ENCODE assay signal across 9 mouse cellular contexts in the genomic region with DNA sequence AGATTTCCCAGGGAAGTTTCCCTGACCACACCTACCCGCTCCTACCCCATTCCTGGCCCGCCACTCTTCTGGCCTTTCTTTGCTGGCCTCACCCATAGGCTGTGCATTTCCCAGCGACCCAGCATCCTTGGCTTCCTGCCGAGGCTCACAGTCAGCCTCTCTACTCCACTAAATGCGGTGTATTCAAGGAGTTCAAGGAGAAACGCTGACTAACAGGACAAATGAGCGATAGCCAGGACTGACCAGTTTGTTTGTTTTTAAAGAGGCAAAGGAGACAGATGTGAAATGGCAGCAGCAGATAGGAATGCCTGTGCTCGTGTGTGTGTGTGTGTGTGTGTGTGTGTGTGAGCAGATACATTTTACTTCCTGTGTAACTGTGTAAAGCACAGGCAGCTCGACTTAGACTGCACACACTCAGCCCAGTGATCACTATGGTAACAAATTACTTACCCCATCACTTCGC. TPM values are rescaled to one million over a fixed set of nuclear protein-coding genes. Genes with fewer than 3 reads are reported as not detected.
DNase-seq lines count a peak whose midpoint lies in the region; ATAC-seq and TF ChIP-seq lines count a peak whose summit lies in the region.
"Had no signal": no experiment of that assay in that cellular context is flagged by ENCODE, and none has a peak within 500 bp of the region (broad histone marks: within the 10 kb centered on the region; RNA-seq: fewer than 3 reads in every experiment).

No protein-coding gene starts in this region.

- intact Hi-C loops in heart, postnatal 14 days (cut with DNase I): no loop called here
- intact Hi-C loops in gastrocnemius, postnatal 36 days (cut with DNase I): no loop called here

- H3K4me1 ChIP-seq in midbrain, embryonic 14.5 days (ENCODE audit: control insufficient read depth, insufficient read depth, low read length): no peaks in the 10 kb centered on the region
- peaks cover 5% of the 10 kb centered on the region; the same call in 1 of the 2 replicates for H3K4me1 ChIP-seq in midbrain, embryonic 10.5 days
- H3K4me1 ChIP-seq in lung, embryonic 14.5 days (ENCODE audit: insufficient read depth): peaks cover 11% of the 10 kb centered on the region; the same call in 1 of the 2 replicates

- 54% methylated on average over 10 of the region's 10 CpGs for WGBS in midbrain, embryonic 14.5 days
- WGBS in midbrain, embryonic 10.5 days: 55% methylated on average over 10 of the region's 10 CpGs
- 14% methylated on average over 10 of the region's 10 CpGs for WGBS in lung, embryonic 14.5 days

- no peaks in the 10 kb centered on the region for H3K27me3 ChIP-seq in midbrain, embryonic 14.5 days (ENCODE audit: control insufficient read depth, insufficient read depth, low read length)
- no peaks in the 10 kb centered on the region for H3K27me3 ChIP-seq in midbrain, embryonic 10.5 days (ENCODE audit: low read depth, poor library complexity, severe bottlenecking)
- H3K27me3 ChIP-seq in lung, embryonic 14.5 days (ENCODE audit: insufficient read depth, low read length): no peaks in the 10 kb centered on the region
- H3K27me3 ChIP-seq: limb, embryonic 12.5 days had no signal

- no peak overlapping the region for H3K4me3 ChIP-seq in midbrain, embryonic 14.5 days (replicated peaks; ENCODE audit: low read depth, low read length)
- H3K4me3 ChIP-seq in midbrain, embryonic 10.5 days: no peak overlapping the region
- H3K4me3 ChIP-seq in lung, embryonic 14.5 days (ENCODE audit: low read depth, low read length): no peak overlapping the region
- H3K4me3 ChIP-seq: limb, embryonic 12.5 days had no signal

- no peak overlapping the region for H3K4me2 ChIP-seq in midbrain, embryonic 14.5 days (ENCODE audit: low read length)
- no peak overlapping the region for H3K4me2 ChIP-seq in lung, embryonic 14.5 days
- H3K4me2 ChIP-seq: limb, embryonic 12.5 days had no signal

- DNase-seq in midbrain, embryonic 14.5 days: peak; percentile 20
- DNase-seq in midbrain, embryonic 10.5 days (ENCODE audit: low spot score): no peak
- peak; percentile 53 for DNase-seq in brain, embryonic 14.5 days (ENCODE audit: low read depth)
- DNase-seq in heart, postnatal 14 days: peak; percentile 59 to 65
- DNase-seq in lung, embryonic 14.5 days: peak; percentile 78
- DNase-seq in cerebellum, adult 11 months: no peak
- DNase-seq in gastrocnemius, postnatal 36 days: no peak

- H3K36me3 ChIP-seq in midbrain, embryonic 14.5 days (ENCODE audit: control insufficient read depth, insufficient read depth, low read length): peaks cover 15% of the 10 kb centered on the region
- peaks cover 61% of the 10 kb centered on the region for H3K36me3 ChIP-seq in midbrain, embryonic 10.5 days
- H3K36me3 ChIP-seq in lung, embryonic 14.5 days (ENCODE audit: insufficient read depth): peaks cover 11% of the 10 kb centered on the region

- no peak for ATAC-seq in midbrain, embryonic 14.5 days (ENCODE audit: low FRiP score, low TSS enrichment)
- ATAC-seq in lung, embryonic 14.5 days (ENCODE audit: insufficient read depth): peak; percentile 82
- no peak for ATAC-seq in erythroid progenitor cell, adult 5-6 weeks (replicated peaks; ENCODE audit: low FRiP score, poor library complexity, severe bottlenecking)

- no peak overlapping the region for H3K27ac ChIP-seq in midbrain, embryonic 14.5 days (replicated peaks; ENCODE audit: low read depth, low read length)
- no peak overlapping the region for H3K27ac ChIP-seq in midbrain, embryonic 10.5 days (replicated peaks)
- peak overlapping the region; percentile 63 for H3K27ac ChIP-seq in lung, embryonic 14.5 days (ENCODE audit: low read depth)
- H3K27ac ChIP-seq: limb, embryonic 12.5 days had no signal

- no peaks in the 10 kb centered on the region for H3K9me3 ChIP-seq in midbrain, embryonic 14.5 days (ENCODE audit: control insufficient read depth, low read length)
- H3K9me3 ChIP-seq in midbrain, embryonic 10.5 days (replicated peaks): no peaks in the 10 kb centered on the region
- no peaks in the 10 kb centered on the region for H3K9me3 ChIP-seq in lung, embryonic 14.5 days (ENCODE audit: low read depth, low read length)
- H3K9me3 ChIP-seq: limb, embryonic 12.5 days had no signal

- H3K9ac ChIP-seq in midbrain, embryonic 14.5 days (replicated peaks; ENCODE audit: low read length): no peak overlapping the region
- H3K9ac ChIP-seq in lung, embryonic 14.5 days: no peak overlapping the region
- H3K9ac ChIP-seq: limb, embryonic 12.5 days had no signal

- TF ChIP-seq CTCF in brain, embryonic 14.5 days (IDR thresholded peaks at IDR 0.05; ENCODE audit: borderline replicate concordance, extremely low read depth, insufficient read depth, insufficient read length): no peak
- no peak for TF ChIP-seq CTCF in lung, embryonic 14.5 days (IDR thresholded peaks at IDR 0.05; ENCODE audit: low read depth)

- no peak for TF ChIP-seq POLR2A in brain, embryonic 14.5 days (IDR thresholded peaks at IDR 0.05; ENCODE audit: borderline replicate concordance, extremely low read depth, insufficient read depth, insufficient read length, poor library complexity, severe bottlenecking)

RNA-seq across cellular contexts. Expression of a gene that starts 9.3 kb away (rescaled TPM):
- 83.8 and 91.0 TPM in 2 replicates for polyA plus RNA-seq in midbrain, embryonic 14.5 days (2014; fragmentation: Nextera tagmentation; extraction: Ambion mirVana)
- 24.6 and 31.4 TPM in 2 replicates for polyA plus RNA-seq in midbrain, embryonic 10.5 days (2016; fragmentation: Nextera tagmentation; extraction: Ambion mirVana)
- polyA plus RNA-seq in brain, embryonic 14.5 days (2012; rRNA removed): 98.7 and 107 TPM in 2 replicates
- 100 to 1,000 TPM; 181 to 186 TPM for total RNA-seq in heart, postnatal 14 days (2021)
- polyA plus RNA-seq in lung, embryonic 14.5 days (2014; fragmentation: Nextera tagmentation; extraction: Ambion mirVana): 67.4 and 71.5 TPM in 2 replicates
- 10.5 and 13.3 TPM in 2 replicates for total RNA-seq in erythroid progenitor cell, adult 5-6 weeks (2015; ENCODE audit: low replicate concordance)
- total RNA-seq in erythroid progenitor cell, adult 5-6 weeks (2017; ENCODE audit: low replicate concordance): 7.7 and 8.5 TPM in 2 replicates
- 100 to 1,000 TPM; 149 to 179 TPM for total RNA-seq in gastrocnemius, postnatal 36 days (2021)

Comparison
In these comparisons a context has a peak if more than half of its experiments do, and no peak if none do; other contexts are left out.
1. DNase-seq: peak in midbrain, embryonic 14.5 days (single experiment), brain, embryonic 14.5 days (single experiment), heart, postnatal 14 days (2 of 2) and lung, embryonic 14.5 days (single experiment); none in midbrain, embryonic 10.5 days (single experiment), cerebellum, adult 11 months (single experiment) and gastrocnemius, postnatal 36 days (0 of 2).